Mouse (Mus musculus) embryonic facial prominence, embryonic 15.5 days (tissue): ENCODE data around the gene Hbs1l. TPM values are rescaled to one million over a fixed set of nuclear protein-coding genes. Genes with fewer than 3 reads are reported as not detected.
A peak's percentile ranks its signal among the peaks of the same experiment; 100 is the strongest.
"Not testable (repeated sequence)": the region's sequence is repeated elsewhere in the genome, so short reads cannot be mapped to it uniquely, and the experiment has no call there.

Source experiments
- ATAC-seq: fragments of 200-750 bp; cut with Nextera tagmentation; 2 replicates; pipeline ENCODE4 v1.8.0; 2017; ENCODE audit warnings: low read depth, moderate TSS enrichment; ENCODE audit not compliant: insufficient number of reproducible peaks, low FRiP score, low TSS enrichment
- H3K27ac ChIP-seq: fragments of 300-500 bp; sonication (generic); replicated peaks from 2 replicates; pipeline ENCODE4 v1.5.1; 2015; ENCODE audit warnings: mild to moderate bottlenecking, inconsistent platforms
- H3K27me3 ChIP-seq: fragments of 300-500 bp; sonication (generic); 2 replicates; pipeline ENCODE4 v1.6.1; 2015; ENCODE audit warnings: inconsistent platforms
- H3K36me3 ChIP-seq: fragments of 300-500 bp; sonication (generic); 2 replicates; pipeline ENCODE4 v1.6.1; 2015; ENCODE audit warnings: mild to moderate bottlenecking, inconsistent platforms
- H3K4me1 ChIP-seq: fragments of 300-500 bp; sonication (generic); 2 replicates; pipeline ENCODE4 v1.6.1; 2015; ENCODE audit warnings: inconsistent platforms
- H3K4me2 ChIP-seq: fragments of 300-500 bp; sonication (generic); replicated peaks from 2 replicates; pipeline ENCODE4 v1.6.1; 2015; ENCODE audit warnings: mild to moderate bottlenecking, inconsistent platforms
- H3K4me3 ChIP-seq: fragments of 300-500 bp; sonication (generic); replicated peaks from 2 replicates; pipeline ENCODE4 v1.5.1; 2015; ENCODE audit warnings: mild to moderate bottlenecking, inconsistent platforms
- H3K9ac ChIP-seq: fragments of 300-500 bp; sonication (generic); 2 replicates; pipeline ENCODE4 v1.6.1; 2015; ENCODE audit warnings: inconsistent platforms
- H3K9me3 ChIP-seq: fragments of 300-500 bp; sonication (generic); replicated peaks from 2 replicates; pipeline ENCODE4 v1.6.1; 2016; ENCODE audit warnings: inconsistent platforms
- WGBS: fragments of 180-500 bp; shearing (Covaris S2); methylation state at CpG from one replicate; pipeline ENCODE4 v1.1.7; 2015; 5-methylcytosine and 5-hydroxymethylcytosine counted together
- polyA plus RNA-seq: library from polyadenylated mRNA; unstranded; fragments of >200 nt; fragmentation: Nextera tagmentation; extraction: Ambion mirVana; gene quantifications from 2 replicates; pipeline ENCODE4 v1.2.1, GENCODE M21; 2015

The Hbs1l gene
- polyA plus RNA-seq, 1 experiment from 2014 or later = 77.7 TPM

GRCm38 (mm10) chr10:21390440-21390839, 94.7 kb downstream of the Hbs1l start:
- ATAC-seq = no peak
- 83% methylated on average over 4 of the region's 4 CpGs for WGBS
- no peak overlapping the region for H3K4me2 ChIP-seq
- no peak overlapping the region for H3K9ac ChIP-seq
- no peaks in the 10 kb centered on the region for H3K4me1 ChIP-seq
- H3K4me3 ChIP-seq = no peak overlapping the region
- no peaks in the 10 kb centered on the region for H3K27me3 ChIP-seq
- no peaks in the 10 kb centered on the region for H3K36me3 ChIP-seq
- H3K9me3 ChIP-seq = no peaks in the 10 kb centered on the region
- no peak overlapping the region for H3K27ac ChIP-seq

- Histone ChIP-seq H3K9me3 (no peaks in the 10 kb centered on the region), H3K4me2 (no peak overlapping the region), H3K36me3 (no peaks in the 10 kb centered on the region), H3K27me3 (no peaks in the 10 kb centered on the region), H3K9ac (no peak overlapping the region), H3K27ac (no peak overlapping the region), H3K4me1 (no peaks in the 10 kb centered on the region), H3K4me3 (no peak overlapping the region)
- no peak for ATAC-seq
- 44% methylated on average over 4 of the region's 4 CpGs for WGBS
These were observed 95.5 kb downstream of the Hbs1l start for GRCm38 (mm10) chr10:21391286-21391685.

- no peaks in the 10 kb centered on the region for H3K27me3 ChIP-seq
- ATAC-seq = no peak
- H3K4me3 ChIP-seq = no peak overlapping the region
- H3K27ac ChIP-seq = no peak overlapping the region
- no peaks in the 10 kb centered on the region for H3K9me3 ChIP-seq
- WGBS = 85% methylated on average over 2 of the region's 2 CpGs
- no peak overlapping the region for H3K9ac ChIP-seq
- no peak overlapping the region for H3K4me2 ChIP-seq
- no peaks in the 10 kb centered on the region for H3K4me1 ChIP-seq
- no peaks in the 10 kb centered on the region for H3K36me3 ChIP-seq
These were observed 97.6 kb downstream of the Hbs1l start for GRCm38 (mm10) chr10:21393390-21393789.

GRCm38 (mm10) chr10:21395426-21396139, 99.8 kb downstream of the Hbs1l start:
- Histone ChIP-seq H3K27me3 (no peaks in the 10 kb centered on the region), H3K9me3 (no peaks in the 10 kb centered on the region), H3K4me2 (no peak overlapping the region), H3K9ac (no peak overlapping the region), H3K27ac (no peak overlapping the region), H3K4me1 (no peaks in the 10 kb centered on the region), H3K4me3 (no peak overlapping the region), H3K36me3 (no peaks in the 10 kb centered on the region)
- 80% methylated on average over 14 of the region's 14 CpGs for WGBS
- ATAC-seq = no peak

- WGBS = 70% methylated on average over 6 of the region's 6 CpGs
- ATAC-seq, H3K4me2 ChIP-seq, H3K27ac ChIP-seq, H3K36me3 ChIP-seq, H3K27me3 ChIP-seq, H3K9me3 ChIP-seq, H3K9ac ChIP-seq, H3K4me3 ChIP-seq, H3K4me1 ChIP-seq: not testable (repeated sequence)
These were observed 103.2 kb downstream of the Hbs1l start for GRCm38 (mm10) chr10:21398873-21399425.

- ATAC-seq = no peak
- H3K4me1 ChIP-seq = no peaks in the 10 kb centered on the region
- no peaks in the 10 kb centered on the region for H3K27me3 ChIP-seq
- no peaks in the 10 kb centered on the region for H3K36me3 ChIP-seq
- H3K9ac ChIP-seq = no peak overlapping the region
- H3K4me2 ChIP-seq = no peak overlapping the region
- WGBS = 57% methylated on average over 8 of the region's 8 CpGs
- no peaks in the 10 kb centered on the region for H3K9me3 ChIP-seq
- H3K4me3 ChIP-seq = no peak overlapping the region
- H3K27ac ChIP-seq = no peak overlapping the region
These were observed 103.8 kb downstream of the Hbs1l start for GRCm38 (mm10) chr10:21399622-21400021.

- Histone ChIP-seq H3K27ac (no peak overlapping the region), H3K4me1 (no peaks in the 10 kb centered on the region), H3K9me3 (no peaks in the 10 kb centered on the region), H3K36me3 (no peaks in the 10 kb centered on the region), H3K4me2 (no peak overlapping the region), H3K27me3 (no peaks in the 10 kb centered on the region), H3K4me3 (no peak overlapping the region), H3K9ac (no peak overlapping the region)
- no peak for ATAC-seq
- WGBS = 64% methylated on average over 7 of the region's 7 CpGs
These were observed 104.3 kb downstream of the Hbs1l start for GRCm38 (mm10) chr10:21400031-21400430.

- WGBS = 63% methylated on average over 2 of the region's 2 CpGs
- H3K27me3 ChIP-seq = no peaks in the 10 kb centered on the region
- no peaks in the 10 kb centered on the region for H3K9me3 ChIP-seq
- no peaks in the 10 kb centered on the region for H3K4me1 ChIP-seq
- H3K4me3 ChIP-seq = no peak overlapping the region
- no peaks in the 10 kb centered on the region for H3K36me3 ChIP-seq
- ATAC-seq = no peak
- no peak overlapping the region for H3K9ac ChIP-seq
- H3K4me2 ChIP-seq = no peak overlapping the region
- no peak overlapping the region for H3K27ac ChIP-seq
These were observed 104.7 kb downstream of the Hbs1l start for GRCm38 (mm10) chr10:21400453-21400852.

GRCm38 (mm10) chr10:21401259-21401658, 105.5 kb downstream of the Hbs1l start:
- Histone ChIP-seq H3K4me1 (no peaks in the 10 kb centered on the region), H3K27ac (no peak overlapping the region), H3K4me3 (no peak overlapping the region), H3K27me3 (no peaks in the 10 kb centered on the region), H3K9me3 (no peaks in the 10 kb centered on the region), H3K4me2 (no peak overlapping the region), H3K9ac (no peak overlapping the region), H3K36me3 (no peaks in the 10 kb centered on the region)
- ATAC-seq = peak; percentile 63
- 55% methylated on average over 4 of the region's 4 CpGs for WGBS

- 84% methylated on average over 4 of the region's 4 CpGs for WGBS
- ATAC-seq = no peak
- no peaks in the 10 kb centered on the region for H3K36me3 ChIP-seq
- no peak overlapping the region for H3K4me3 ChIP-seq
- H3K27me3 ChIP-seq = no peaks in the 10 kb centered on the region
- no peak overlapping the region for H3K27ac ChIP-seq
- no peaks in the 10 kb centered on the region for H3K4me1 ChIP-seq
- H3K4me2 ChIP-seq = no peak overlapping the region
- no peak overlapping the region for H3K9ac ChIP-seq
- no peaks in the 10 kb centered on the region for H3K9me3 ChIP-seq
These were observed 109.0 kb downstream of the Hbs1l start for GRCm38 (mm10) chr10:21404822-21405221.

GRCm38 (mm10) chr10:21405707-21406534, 110.1 kb downstream of the Hbs1l start:
- WGBS = 68% methylated on average over 11 of the region's 11 CpGs

More at GRCm38 (mm10) chr10:21405707-21406534, 110.1 kb downstream of the Hbs1l start:
- no peaks in the 10 kb centered on the region for H3K4me1 ChIP-seq
- no peak overlapping the region for H3K9ac ChIP-seq
- ATAC-seq = no peak
- no peaks in the 10 kb centered on the region for H3K36me3 ChIP-seq
- no peak overlapping the region for H3K27ac ChIP-seq
- H3K9me3 ChIP-seq = no peaks in the 10 kb centered on the region
- H3K4me2 ChIP-seq = no peak overlapping the region
- H3K4me3 ChIP-seq = no peak overlapping the region
- no peaks in the 10 kb centered on the region for H3K27me3 ChIP-seq
